Mouse (Mus musculus): Measurements from ENCODE around the gene Rac2. TPM values are rescaled to one million over a fixed set of nuclear protein-coding genes. Genes with fewer than 3 reads are reported as not detected.

Gene Rac2
- polyA plus RNA-seq (2017; shearing (Covaris generic)) = 1,705 TPM

GRCm38 (mm10) chr15:78572658-78573397, at the start of gene Rac2:
Gene Rac2, minus strand, starts transcription at chr15:78572783.

GRCm38 (mm10) chr15:78596914-78597313, 24.3 kb upstream of the Rac2 start, which contains the start of gene Cyth4:
Gene Cyth4, plus strand, starts transcription at chr15:78597047.

GRCm38 (mm10) chr15:78544561-78545001, 28.0 kb downstream of the Rac2 start, which contains the start of gene Sstr3:
Gene Sstr3, minus strand, starts transcription at chr15:78544685.

GRCm38 (mm10) chr15:78530671-78531450, 41.7 kb downstream of the Rac2 start, which contains the start of gene C1qtnf6:
Gene C1qtnf6, minus strand, starts transcription at chr15:78531416.

Other genes with a start within 250 kb of the Rac2 start
- gene Csf2rb, start 247.0 kb downstream of the Rac2 start, polyA plus RNA-seq (2017; shearing (Covaris generic)) = not detected
- gene Tex33, start 176.9 kb downstream of the Rac2 start, polyA plus RNA-seq (2017; shearing (Covaris generic)) = not detected
- gene Tst, start 166.9 kb downstream of the Rac2 start, polyA plus RNA-seq (2017; shearing (Covaris generic)) = 0.36 TPM
- 5.0 TPM for gene Mpst, start 166.4 kb downstream of the Rac2 start, polyA plus RNA-seq (2017; shearing (Covaris generic))
- gene Kctd17, start 144.2 kb downstream of the Rac2 start, polyA plus RNA-seq (2017; shearing (Covaris generic)) = 16.4 TPM
- not detected for gene Tmprss6, start 104.1 kb downstream of the Rac2 start, polyA plus RNA-seq (2017; shearing (Covaris generic))
- gene Il2rb, start 77.5 kb downstream of the Rac2 start, polyA plus RNA-seq (2017; shearing (Covaris generic)) = 461 TPM
- 0.85 TPM for gene C1qtnf6, start 41.4 kb downstream of the Rac2 start, polyA plus RNA-seq (2017; shearing (Covaris generic))
- not detected for gene Sstr3, start 28.1 kb downstream of the Rac2 start, polyA plus RNA-seq (2017; shearing (Covaris generic))
- 224 TPM for gene Cyth4, start 24.3 kb upstream of the Rac2 start, polyA plus RNA-seq (2017; shearing (Covaris generic))
- 0.12 TPM for gene Elfn2, start 146.0 kb upstream of the Rac2 start, polyA plus RNA-seq (2017; shearing (Covaris generic))
- gene Mfng, start 200.7 kb upstream of the Rac2 start, polyA plus RNA-seq (2017; shearing (Covaris generic)) = 120 TPM
- gene Card10, start 230.3 kb upstream of the Rac2 start, polyA plus RNA-seq (2017; shearing (Covaris generic)) = 1.1 TPM

Data from effector memory CD4-positive, alpha-beta T cell, adult 5 months (primary cell).